Mouse (Mus musculus): ENCODE data around the gene Agpat3. TPM values are rescaled to one million over a fixed set of nuclear protein-coding genes. Genes with fewer than 3 reads are reported as not detected.

The Agpat3 gene
- polyA plus RNA-seq, 1 experiment from 2014 or later = 49.7 TPM

- Histone ChIP-seq H3K36me3 (ENCODE audit: control insufficient read depth, insufficient read depth, low read length) (no peaks in the 10 kb centered on the region), H3K9ac (ENCODE audit: low read length) (no peak overlapping the region), H3K27ac (ENCODE audit: low read depth, low read length) (no peak overlapping the region), H3K4me3 (ENCODE audit: low read depth, low read length) (no peak overlapping the region), H3K27me3 (ENCODE audit: control insufficient read depth, insufficient read depth, low read length) (no peaks in the 10 kb centered on the region), H3K9me3 (ENCODE audit: control insufficient read depth, low read length) (no peaks in the 10 kb centered on the region), H3K4me2 (ENCODE audit: low read depth) (no peak overlapping the region), H3K4me1 (ENCODE audit: control insufficient read depth, insufficient read depth, low read length) (no peaks in the 10 kb centered on the region)
- WGBS = 75% methylated on average over 8 of the region's 8 CpGs
- no peak for ATAC-seq (ENCODE audit: insufficient read depth, low FRiP score, low TSS enrichment)
- no peak for DNase-seq (ENCODE audit: low spot score)
Measured at GRCm38 (mm10) chr10:78236885-78237629, 115.2 kb downstream of the Agpat3 start.

DNA sequence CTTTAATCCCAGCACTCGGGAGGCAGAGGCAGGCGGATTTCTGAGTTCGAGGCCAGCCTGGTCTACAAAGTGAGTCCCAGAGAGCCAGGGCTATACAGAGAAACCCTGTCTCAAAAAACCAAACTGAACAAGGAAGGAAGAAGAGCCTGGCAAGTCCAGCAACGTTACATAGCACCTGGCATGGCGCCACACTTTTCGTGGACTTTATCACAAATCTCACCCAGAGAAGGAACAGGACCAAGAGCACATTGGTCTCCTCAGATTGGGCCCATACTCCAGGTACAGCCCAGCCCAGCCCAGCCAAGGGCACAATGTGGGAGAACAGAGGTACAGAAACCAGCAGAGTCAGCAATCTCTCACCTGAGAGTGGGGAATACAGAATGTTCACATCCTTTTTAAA, 118.5 kb downstream of the Agpat3 start:
- H3K36me3 ChIP-seq (ENCODE audit: control insufficient read depth, insufficient read depth, low read length) = no peaks in the 10 kb centered on the region
- no peak overlapping the region for H3K9ac ChIP-seq (ENCODE audit: low read length)
- no peaks in the 10 kb centered on the region for H3K9me3 ChIP-seq (ENCODE audit: control insufficient read depth, low read length)
- no peaks in the 10 kb centered on the region for H3K4me1 ChIP-seq (ENCODE audit: control insufficient read depth, insufficient read depth, low read length)
- 94% methylated on average over 6 of the region's 6 CpGs for WGBS
- no peak for ATAC-seq (ENCODE audit: insufficient read depth, low FRiP score, low TSS enrichment)
- H3K27me3 ChIP-seq (ENCODE audit: control insufficient read depth, insufficient read depth, low read length) = no peaks in the 10 kb centered on the region
- no peak overlapping the region for H3K27ac ChIP-seq (ENCODE audit: low read depth, low read length)
- no peak overlapping the region for H3K4me3 ChIP-seq (ENCODE audit: low read depth, low read length)
- DNase-seq (ENCODE audit: low spot score) = no peak
- H3K4me2 ChIP-seq (ENCODE audit: low read depth) = no peak overlapping the region

- Histone ChIP-seq H3K4me3 (ENCODE audit: low read depth, low read length) (no peak overlapping the region), H3K36me3 (ENCODE audit: control insufficient read depth, insufficient read depth, low read length) (no peaks in the 10 kb centered on the region), H3K9me3 (ENCODE audit: control insufficient read depth, low read length) (no peaks in the 10 kb centered on the region), H3K27me3 (ENCODE audit: control insufficient read depth, insufficient read depth, low read length) (no peaks in the 10 kb centered on the region), H3K4me2 (ENCODE audit: low read depth) (no peak overlapping the region), H3K27ac (ENCODE audit: low read depth, low read length) (no peak overlapping the region), H3K4me1 (ENCODE audit: control insufficient read depth, insufficient read depth, low read length) (no peaks in the 10 kb centered on the region), H3K9ac (ENCODE audit: low read length) (no peak overlapping the region)
- no peak for ATAC-seq (ENCODE audit: insufficient read depth, low FRiP score, low TSS enrichment)
- 96% methylated on average over 5 of the region's 5 CpGs for WGBS
- no peak for DNase-seq (ENCODE audit: low spot score)
Measured at GRCm38 (mm10) chr10:78233161-78233560, 119.1 kb downstream of the Agpat3 start.

DNA sequence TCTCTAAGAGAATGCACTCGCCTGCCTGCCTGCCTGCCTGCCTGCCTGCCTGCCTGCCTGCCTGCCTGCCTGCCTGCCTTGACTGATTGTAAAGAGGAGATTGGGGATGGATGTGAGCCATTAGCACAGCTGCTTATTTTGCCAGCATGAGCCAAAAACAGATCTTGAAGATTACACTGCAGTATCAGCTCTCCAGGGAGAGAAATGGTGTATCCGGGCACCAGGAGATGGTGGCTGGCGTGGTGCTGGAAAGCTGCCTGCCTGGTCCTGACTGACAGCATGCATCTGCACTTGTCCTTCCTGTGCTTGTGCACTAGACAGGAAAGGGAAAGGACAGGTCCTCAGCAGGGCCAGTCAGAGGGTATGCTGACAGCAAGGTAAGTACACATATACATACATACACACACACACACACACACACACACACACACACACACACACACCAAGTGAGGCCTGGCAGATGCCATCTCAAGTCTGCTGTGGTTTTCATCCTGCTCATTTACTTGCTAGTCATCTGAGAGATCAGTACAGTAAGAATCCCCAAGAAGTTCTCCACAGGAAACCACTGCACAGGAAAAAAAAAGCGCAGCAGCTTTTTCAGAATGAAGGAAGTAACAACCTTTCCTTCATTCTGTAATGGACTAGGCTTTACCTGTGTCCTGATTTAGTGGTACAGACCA, 119.8 kb downstream of the Agpat3 start:
- Histone ChIP-seq H3K27ac (ENCODE audit: low read depth, low read length) (no peak overlapping the region), H3K9ac (ENCODE audit: low read length) (no peak overlapping the region), H3K4me2 (ENCODE audit: low read depth) (no peak overlapping the region), H3K4me1 (ENCODE audit: control insufficient read depth, insufficient read depth, low read length) (no peaks in the 10 kb centered on the region), H3K27me3 (ENCODE audit: control insufficient read depth, insufficient read depth, low read length) (no peaks in the 10 kb centered on the region), H3K36me3 (ENCODE audit: control insufficient read depth, insufficient read depth, low read length) (no peaks in the 10 kb centered on the region), H3K4me3 (ENCODE audit: low read depth, low read length) (no peak overlapping the region), H3K9me3 (ENCODE audit: control insufficient read depth, low read length) (no peaks in the 10 kb centered on the region)
- 89% methylated on average over 4 of the region's 4 CpGs for WGBS
- ATAC-seq (ENCODE audit: insufficient read depth, low FRiP score, low TSS enrichment) (no peak), DNase-seq (ENCODE audit: low spot score) (no peak)

GRCm38 (mm10) chr10:78228560-78228928, 123.7 kb downstream of the Agpat3 start:
- DNase-seq (ENCODE audit: low spot score) (no peak), ATAC-seq (ENCODE audit: insufficient read depth, low FRiP score, low TSS enrichment) (no peak)
- Histone ChIP-seq H3K36me3 (ENCODE audit: control insufficient read depth, insufficient read depth, low read length) (no peaks in the 10 kb centered on the region), H3K9me3 (ENCODE audit: control insufficient read depth, low read length) (no peaks in the 10 kb centered on the region), H3K4me1 (ENCODE audit: control insufficient read depth, insufficient read depth, low read length) (no peaks in the 10 kb centered on the region), H3K27ac (ENCODE audit: low read depth, low read length) (no peak overlapping the region), H3K9ac (ENCODE audit: low read length) (no peak overlapping the region), H3K4me2 (ENCODE audit: low read depth) (no peak overlapping the region), H3K27me3 (ENCODE audit: control insufficient read depth, insufficient read depth, low read length) (no peaks in the 10 kb centered on the region), H3K4me3 (ENCODE audit: low read depth, low read length) (no peak overlapping the region)
- WGBS = 88% methylated on average over 5 of the region's 5 CpGs

DNA sequence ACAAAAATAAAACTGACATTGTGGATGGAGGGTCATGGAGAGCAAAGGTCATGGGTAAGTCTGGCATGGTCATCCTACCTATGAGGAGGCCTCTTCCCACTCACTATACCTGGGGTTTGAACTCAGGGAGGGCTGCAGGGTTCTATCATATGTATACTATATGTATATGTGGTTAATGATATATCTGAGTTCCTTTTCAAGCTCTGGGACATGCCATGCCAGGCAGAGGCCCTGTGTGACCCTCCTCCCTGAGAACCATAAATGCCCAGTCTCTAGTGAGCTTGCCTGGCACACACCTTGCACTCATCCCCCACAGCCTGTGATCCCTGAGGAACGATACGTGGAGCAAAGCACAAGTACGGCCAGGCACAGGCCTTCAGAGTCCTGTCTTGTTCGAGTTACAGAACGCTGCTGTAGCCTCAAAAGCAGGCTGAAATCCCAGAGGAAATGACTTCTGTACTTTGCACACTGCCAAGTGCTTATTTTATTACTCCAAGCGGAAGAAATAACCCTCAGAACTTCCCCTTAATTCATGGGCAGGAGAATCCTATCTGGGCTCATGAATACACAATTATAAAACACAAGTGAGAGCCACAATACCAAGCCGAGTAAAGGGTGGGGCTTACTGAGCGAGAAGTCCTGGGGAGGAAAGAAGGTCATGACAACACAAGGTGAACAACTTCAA, 124.3 kb downstream of the Agpat3 start:
- no peak for ATAC-seq (ENCODE audit: insufficient read depth, low FRiP score, low TSS enrichment)
- Histone ChIP-seq H3K4me2 (ENCODE audit: low read depth) (no peak overlapping the region), H3K27ac (ENCODE audit: low read depth, low read length) (no peak overlapping the region), H3K36me3 (ENCODE audit: control insufficient read depth, insufficient read depth, low read length) (no peaks in the 10 kb centered on the region), H3K4me1 (ENCODE audit: control insufficient read depth, insufficient read depth, low read length) (no peaks in the 10 kb centered on the region), H3K9ac (ENCODE audit: low read length) (no peak overlapping the region), H3K27me3 (ENCODE audit: control insufficient read depth, insufficient read depth, low read length) (no peaks in the 10 kb centered on the region), H3K4me3 (ENCODE audit: low read depth, low read length) (no peak overlapping the region), H3K9me3 (ENCODE audit: control insufficient read depth, low read length) (no peaks in the 10 kb centered on the region)
- 89% methylated on average over 8 of the region's 8 CpGs for WGBS
- DNase-seq (ENCODE audit: low spot score) = no peak

DNA sequence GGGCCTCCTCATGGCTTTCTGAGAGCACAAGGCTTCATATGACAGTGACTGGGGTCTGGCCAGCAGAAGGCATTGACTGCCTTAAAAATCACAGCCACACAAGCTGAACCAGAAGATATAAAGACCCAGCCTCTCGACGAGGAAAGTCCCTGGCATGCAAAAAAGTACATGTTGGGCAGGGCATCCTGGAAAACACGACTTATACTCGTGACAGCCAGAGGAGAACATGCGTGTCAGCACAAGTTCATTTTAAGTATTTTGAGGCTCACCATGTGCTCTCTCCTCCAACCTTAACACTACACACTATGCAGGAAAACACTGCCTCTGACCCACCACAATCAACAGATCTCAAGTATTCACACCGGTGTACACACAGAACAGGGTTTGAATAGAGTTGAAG, 128.2 kb downstream of the Agpat3 start:
- Histone ChIP-seq H3K9me3 (ENCODE audit: control insufficient read depth, low read length) (no peaks in the 10 kb centered on the region), H3K4me3 (ENCODE audit: low read depth, low read length) (no peak overlapping the region), H3K4me2 (ENCODE audit: low read depth) (no peak overlapping the region), H3K4me1 (ENCODE audit: control insufficient read depth, insufficient read depth, low read length) (no peaks in the 10 kb centered on the region), H3K9ac (ENCODE audit: low read length) (no peak overlapping the region), H3K27me3 (ENCODE audit: control insufficient read depth, insufficient read depth, low read length) (no peaks in the 10 kb centered on the region), H3K36me3 (ENCODE audit: control insufficient read depth, insufficient read depth, low read length) (no peaks in the 10 kb centered on the region), H3K27ac (ENCODE audit: low read depth, low read length) (no peak overlapping the region)
- 87% methylated on average over 6 of the region's 6 CpGs for WGBS
- DNase-seq (ENCODE audit: low spot score) (no peak), ATAC-seq (ENCODE audit: insufficient read depth, low FRiP score, low TSS enrichment) (no peak)

DNA sequence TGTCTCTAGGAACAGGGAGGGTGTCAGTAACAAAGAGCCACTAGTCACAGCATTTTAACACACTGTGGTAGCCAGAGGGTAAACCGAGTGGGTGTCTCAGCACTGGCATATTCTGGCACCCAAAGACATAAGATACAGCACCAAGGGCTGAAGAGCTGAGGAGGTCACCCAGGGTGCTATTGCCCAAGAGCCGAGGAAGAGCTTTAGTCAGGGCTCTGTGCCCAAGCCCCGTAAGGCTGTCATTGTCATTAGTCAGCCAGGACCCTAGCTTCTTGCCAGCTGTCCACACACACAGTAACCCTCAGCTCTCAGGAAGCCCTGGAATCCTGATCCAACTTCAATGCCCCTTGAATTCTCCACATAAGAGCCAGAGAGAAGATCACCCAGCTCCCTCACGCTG, 129.4 kb downstream of the Agpat3 start:
- DNase-seq (ENCODE audit: low spot score) (no peak), ATAC-seq (ENCODE audit: insufficient read depth, low FRiP score, low TSS enrichment) (no peak)
- Histone ChIP-seq H3K4me2 (ENCODE audit: low read depth) (no peak overlapping the region), H3K27ac (ENCODE audit: low read depth, low read length) (no peak overlapping the region), H3K36me3 (ENCODE audit: control insufficient read depth, insufficient read depth, low read length) (no peaks in the 10 kb centered on the region; the same call in 1 of the 2 replicates), H3K27me3 (ENCODE audit: control insufficient read depth, insufficient read depth, low read length) (no peaks in the 10 kb centered on the region), H3K9me3 (ENCODE audit: control insufficient read depth, low read length) (no peaks in the 10 kb centered on the region), H3K4me3 (ENCODE audit: low read depth, low read length) (no peak overlapping the region), H3K9ac (ENCODE audit: low read length) (no peak overlapping the region), H3K4me1 (ENCODE audit: control insufficient read depth, insufficient read depth, low read length) (no peaks in the 10 kb centered on the region)
- WGBS = 79% methylated on average over 4 of the region's 4 CpGs
